Mouse (Mus musculus) liver, postnatal 0 days (tissue): ENCODE measurements at regions not wholly inside any gene's neighbourhood (a gene's known extent, or its start where the extent isn't known, plus 50 kb on each side); places are given as distances from the start of the nearest gene placed in this dataset.

Experiments used
- CTCF ChIP-seq: sonication (generic); IDR thresholded peaks from 2 replicates; pipeline ENCODE4 v1.5.1; 2016; ENCODE audit warnings: antibody characterized with exemption, low read depth
- EP300 ChIP-seq: IDR thresholded peaks from 2 replicates; pipeline ENCODE4 v1.6.1; 2016; ENCODE audit warnings: antibody characterized with exemption, low read depth, mild to moderate bottlenecking

- TF ChIP-seq CTCF (no peak), EP300 (no peak)
Measured at GRCm38 (mm10) chr12:7382455-7382854, 595.0 kb upstream of the Apob start.
